Mouse (Mus musculus) heart, postnatal 0 days (tissue): ENCODE data around the gene Nup88.

ENCODE experiments used
- CTCF ChIP-seq: IDR thresholded peaks from 2 replicates; pipeline ENCODE4 v1.5.1; 2016; ENCODE audit warnings: antibody characterized with exemption, control low read depth, low read depth
- EP300 ChIP-seq: IDR thresholded peaks from 2 replicates; pipeline ENCODE4 v1.6.1; 2016; ENCODE audit warnings: antibody characterized with exemption, low read depth

DNA sequence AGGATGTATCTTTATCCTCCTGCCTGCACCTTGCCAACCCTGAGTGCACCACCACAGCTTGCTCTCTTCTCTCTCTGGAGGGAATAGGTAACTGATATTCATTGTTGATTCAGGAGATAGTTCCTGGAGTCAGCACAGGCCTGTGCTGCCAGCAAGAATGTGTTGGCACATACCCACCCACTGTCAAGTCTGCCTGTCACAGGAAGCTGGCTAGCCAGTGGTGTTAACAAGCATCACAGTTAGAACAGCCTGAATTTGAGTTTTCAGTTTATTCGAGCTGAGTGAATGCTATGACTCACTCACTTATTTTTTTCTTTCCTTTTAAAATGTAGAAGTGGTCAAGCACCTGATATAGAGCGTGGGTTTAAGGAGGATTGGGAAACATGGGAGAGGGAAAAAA is 51.9 kb downstream of the Nup88 start:
- TF ChIP-seq EP300 (no peak), CTCF (no peak)
